Mouse (Mus musculus): Measurements from ENCODE around the gene Psmc3.
"Not testable (repeated sequence)": the region's sequence is repeated elsewhere in the genome, so short reads cannot be mapped to it uniquely, and the experiment has no call there.

The Psmc3 gene

GRCm38 (mm10) chr2:91110429-91110828 is 56.6 kb downstream of the Psmc3 start:
- CTCF ChIA-PET, result no interaction called here

- CTCF ChIA-PET, result not testable (repeated sequence)
Measured at GRCm38 (mm10) chr2:91111832-91112231, 58.0 kb downstream of the Psmc3 start.

GRCm38 (mm10) chr2:91112491-91112890 is 58.7 kb downstream of the Psmc3 start:
- CTCF ChIA-PET, result interaction anchor here (0.6 kb wide), 1 partner anchor 29 kb away, joined by 7 read pairs; no protein-coding TSS in a partner anchor

GRCm38 (mm10) chr2:91113334-91113733 is 59.5 kb downstream of the Psmc3 start:
- CTCF ChIA-PET, result interaction anchor here (0.6 kb wide), 1 partner anchor 29 kb away, joined by 7 read pairs; no protein-coding TSS in a partner anchor

GRCm38 (mm10) chr2:91113852-91114251 is 60.0 kb downstream of the Psmc3 start:
- CTCF ChIA-PET, result no interaction called here

- CTCF ChIA-PET, result no interaction called here
Measured at GRCm38 (mm10) chr2:91114781-91115577, 61.2 kb downstream of the Psmc3 start.

- CTCF ChIA-PET, result interaction anchor here (0.6 kb wide), 1 partner anchor 189 kb away, joined by 3 read pairs; no protein-coding TSS in a partner anchor
Measured at GRCm38 (mm10) chr2:91115578-91115970, 61.8 kb downstream of the Psmc3 start.

All from spleen, embryonic (tissue).